Mouse (Mus musculus) erythroblast, embryonic 14.5 days (primary cell): ENCODE results near the gene Rufy2. TPM values are rescaled to one million over a fixed set of nuclear protein-coding genes. Genes with fewer than 3 reads are reported as not detected.

Source experiments
- H3K27me3 ChIP-seq: 2 replicates; pipeline ENCODE4 v1.6.1; 2012; ENCODE audit warnings: inconsistent platforms; ENCODE audit not compliant: control insufficient read depth
- H3K36me3 ChIP-seq: 2 replicates; pipeline ENCODE4 v1.6.1; 2012; ENCODE audit warnings: mild to moderate bottlenecking, inconsistent platforms; ENCODE audit not compliant: control insufficient read depth
- H3K4me1 ChIP-seq: 2 replicates; pipeline ENCODE4 v1.6.1; 2012; ENCODE audit warnings: inconsistent platforms; ENCODE audit not compliant: control insufficient read depth
- H3K4me3 ChIP-seq: replicated peaks from 2 replicates; pipeline ENCODE3; 2012; ENCODE audit warnings: moderate library complexity, mild to moderate bottlenecking, inconsistent platforms
- H3K9me3 ChIP-seq: 2 replicates; pipeline ENCODE4 v1.6.1; 2012; ENCODE audit warnings: low read length, inconsistent platforms, mixed read lengths; ENCODE audit not compliant: control insufficient read depth
- GATA1 ChIP-seq: IDR thresholded peaks from 2 replicates; pipeline ENCODE4 v1.6.1; 2012; ENCODE audit warnings: low read length, inconsistent platforms, mixed read lengths
- TAL1 ChIP-seq: IDR thresholded peaks from 3 replicates; pipeline ENCODE4 v1.6.1; 2012; ENCODE audit warnings: low read length, inconsistent platforms, mixed read lengths
- polyA plus RNA-seq: library from polyadenylated mRNA; stranded (reverse); fragments of >175 nt; gene quantifications from 2 replicates; pipeline ENCODE4 v1.2.3, GENCODE M21; 2012

The Rufy2 gene
- polyA plus RNA-seq, result not detected in 2 replicates

- TF ChIP-seq TAL1 (no peak), GATA1 (no peak)
- H3K27me3 ChIP-seq, result peaks cover 9% of the 10 kb centered on the region
- no peaks in the 10 kb centered on the region for H3K9me3 ChIP-seq
- H3K4me1 ChIP-seq, result peaks cover 15% of the 10 kb centered on the region
- H3K36me3 ChIP-seq, result peaks cover 11% of the 10 kb centered on the region
- peak within 1 kb of the TSS; percentile 84 for H3K4me3 ChIP-seq
Measured at GRCm38 (mm10) chr10:62980039-62980954, at the start of gene Rufy2. Gene Rufy2 (plus strand): TSS chr10:62980223.

GRCm38 (mm10) chr10:62932381-62932780, 47.6 kb upstream of the Rufy2 start:
- H3K4me3 ChIP-seq, result no peak overlapping the region
- peaks cover 68% of the 10 kb centered on the region for H3K36me3 ChIP-seq
- H3K4me1 ChIP-seq, result no peaks in the 10 kb centered on the region
- TF ChIP-seq TAL1, result no peak
- TF ChIP-seq GATA1, result no peak
- no peaks in the 10 kb centered on the region for H3K9me3 ChIP-seq
- H3K27me3 ChIP-seq, result no peaks in the 10 kb centered on the region

- Histone ChIP-seq H3K9me3 (no peaks in the 10 kb centered on the region; the same call in 1 of the 2 replicates), H3K27me3 (no peaks in the 10 kb centered on the region), H3K4me1 (peaks cover 52% of the 10 kb centered on the region), H3K4me3 (peak overlapping the region; percentile 35), H3K36me3 (peaks cover 65% of the 10 kb centered on the region)
- no peak for TF ChIP-seq GATA1
- no peak for TF ChIP-seq TAL1
Measured at GRCm38 (mm10) chr10:62944975-62945580, 34.9 kb upstream of the Rufy2 start.

GRCm38 (mm10) chr10:62946738-62947471, 33.1 kb upstream of the Rufy2 start, which contains the start of gene Dna2:
Gene Dna2 (plus strand): TSS chr10:62947026.
- Histone ChIP-seq H3K4me3 (peak within 1 kb of the TSS; percentile 77), H3K27me3 (no peaks in the 10 kb centered on the region), H3K9me3 (no peaks in the 10 kb centered on the region; the same call in 1 of the 2 replicates), H3K4me1 (peaks cover 55% of the 10 kb centered on the region), H3K36me3 (peaks cover 67% of the 10 kb centered on the region)
- TF ChIP-seq GATA1, result no peak

GRCm38 (mm10) chr10:62948551-62948950, 31.5 kb upstream of the Rufy2 start:
- TF ChIP-seq GATA1 (no peak), TAL1 (no peak)
- Histone ChIP-seq H3K27me3 (no peaks in the 10 kb centered on the region), H3K4me3 (peak overlapping the region; percentile 77), H3K4me1 (peaks cover 51% of the 10 kb centered on the region), H3K36me3 (peaks cover 66% of the 10 kb centered on the region), H3K9me3 (no peaks in the 10 kb centered on the region; the same call in 1 of the 2 replicates)

- no peaks in the 10 kb centered on the region for H3K9me3 ChIP-seq
- TF ChIP-seq TAL1 (no peak), GATA1 (no peak)
- no peaks in the 10 kb centered on the region for H3K4me1 ChIP-seq
- H3K4me3 ChIP-seq, result no peak overlapping the region
- peaks cover 96% of the 10 kb centered on the region for H3K36me3 ChIP-seq
- H3K27me3 ChIP-seq, result no peaks in the 10 kb centered on the region
Measured at GRCm38 (mm10) chr10:62963956-62964355, 16.1 kb upstream of the Rufy2 start.

GRCm38 (mm10) chr10:62965796-62966195, 14.2 kb upstream of the Rufy2 start:
- Histone ChIP-seq H3K36me3 (peaks cover 96% of the 10 kb centered on the region), H3K9me3 (no peaks in the 10 kb centered on the region)
- TF ChIP-seq TAL1, result no peak

GRCm38 (mm10) chr10:62966291-62966690, 13.7 kb upstream of the Rufy2 start:
- peaks cover 96% of the 10 kb centered on the region for H3K36me3 ChIP-seq
- H3K9me3 ChIP-seq, result no peaks in the 10 kb centered on the region

More at GRCm38 (mm10) chr10:62965796-62966195, 14.2 kb upstream of the Rufy2 start:
- Histone ChIP-seq H3K4me1 (no peaks in the 10 kb centered on the region), H3K4me3 (no peak overlapping the region), H3K27me3 (no peaks in the 10 kb centered on the region)

GRCm38 (mm10) chr10:62971821-62972220, 8.2 kb upstream of the Rufy2 start:
- no peak overlapping the region for H3K4me3 ChIP-seq
- no peaks in the 10 kb centered on the region for H3K9me3 ChIP-seq
- no peak for TF ChIP-seq TAL1
- H3K36me3 ChIP-seq, result peaks cover 91% of the 10 kb centered on the region
- H3K27me3 ChIP-seq, result no peaks in the 10 kb centered on the region
- no peaks in the 10 kb centered on the region for H3K4me1 ChIP-seq

More at GRCm38 (mm10) chr10:62966291-62966690, 13.7 kb upstream of the Rufy2 start:
- TF ChIP-seq TAL1 (no peak), GATA1 (no peak)
- Histone ChIP-seq H3K4me3 (no peak overlapping the region), H3K27me3 (no peaks in the 10 kb centered on the region), H3K4me1 (no peaks in the 10 kb centered on the region)
